Mouse (Mus musculus): ENCODE measurements around the gene Adam8.

DNA sequence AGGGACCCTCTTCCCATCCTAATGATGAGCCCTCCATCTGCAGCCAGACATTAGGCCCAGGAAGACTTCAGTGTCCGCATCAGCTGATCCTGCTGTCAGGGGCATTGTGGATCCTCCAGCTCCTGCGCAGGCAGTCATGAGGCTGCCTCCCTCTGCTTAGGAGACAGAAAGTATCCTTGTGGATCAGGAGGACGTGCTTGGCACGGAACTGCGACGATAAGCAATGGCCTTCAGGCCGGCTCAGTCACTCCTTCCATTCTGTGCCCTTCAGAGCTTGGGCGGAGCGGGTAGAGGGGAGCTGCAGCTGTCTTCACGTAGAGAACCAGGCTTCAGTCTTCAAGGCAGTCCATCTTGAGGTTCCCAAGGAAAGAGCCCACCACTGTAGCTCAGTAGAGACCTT, 31.2 kb downstream of the Adam8 start:
- TF ChIP-seq CTCF (IDR thresholded peaks at IDR 0.05; ENCODE audit: control insufficient read depth, insufficient read depth, insufficient read length), result no peak
- no peak for TF ChIP-seq MYOD1 (IDR thresholded peaks at IDR 0.05; ENCODE audit: control insufficient read depth, insufficient read length, low read depth)
- no peak for TF ChIP-seq MAX (IDR thresholded peaks at IDR 0.05)
- no peak for TF ChIP-seq CEBPB (IDR thresholded peaks at IDR 0.05; ENCODE audit: low read depth)
- TF ChIP-seq FOSL1 (IDR thresholded peaks at IDR 0.05; ENCODE audit: insufficient read depth, low read length, poor library complexity, severe bottlenecking), result no peak
